Mouse (Mus musculus): ENCODE data around the gene Mctp2.

Gene Mctp2

DNA sequence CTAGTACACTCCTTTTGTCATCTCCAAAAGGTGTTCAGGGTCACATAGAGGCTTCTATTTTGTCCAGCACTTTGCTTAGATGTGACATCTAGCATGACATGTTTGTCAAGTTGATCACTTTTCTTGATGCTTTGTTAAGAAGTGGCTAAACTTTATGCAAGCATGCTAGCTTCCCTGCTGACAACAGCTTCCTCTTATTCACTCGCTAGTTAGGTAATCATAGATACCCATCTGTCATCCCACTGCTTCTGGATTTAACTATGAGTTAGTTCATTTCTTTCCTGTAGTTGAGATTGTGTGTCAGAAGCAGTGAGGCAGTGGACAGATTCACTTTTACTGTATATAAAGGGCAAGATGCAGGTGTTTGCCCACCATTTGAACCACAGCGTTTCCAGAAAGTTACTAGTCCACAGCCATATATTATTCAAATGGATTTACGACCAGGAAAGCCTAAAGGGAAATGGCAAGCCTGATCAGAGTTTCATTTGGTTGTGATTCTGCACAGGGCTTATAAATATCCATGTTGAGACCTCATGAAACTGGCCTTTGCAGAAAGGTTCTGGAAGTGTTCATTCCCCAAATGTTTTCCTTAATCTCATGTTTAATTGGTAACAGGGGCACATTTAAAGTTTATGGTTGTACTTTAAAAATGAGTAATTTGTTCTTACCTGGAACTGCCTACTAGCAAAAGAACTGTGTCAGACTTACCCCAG, 216.8 kb downstream of the Mctp2 start:
- no peak for DNase-seq (ENCODE audit: low spot score)

DNA sequence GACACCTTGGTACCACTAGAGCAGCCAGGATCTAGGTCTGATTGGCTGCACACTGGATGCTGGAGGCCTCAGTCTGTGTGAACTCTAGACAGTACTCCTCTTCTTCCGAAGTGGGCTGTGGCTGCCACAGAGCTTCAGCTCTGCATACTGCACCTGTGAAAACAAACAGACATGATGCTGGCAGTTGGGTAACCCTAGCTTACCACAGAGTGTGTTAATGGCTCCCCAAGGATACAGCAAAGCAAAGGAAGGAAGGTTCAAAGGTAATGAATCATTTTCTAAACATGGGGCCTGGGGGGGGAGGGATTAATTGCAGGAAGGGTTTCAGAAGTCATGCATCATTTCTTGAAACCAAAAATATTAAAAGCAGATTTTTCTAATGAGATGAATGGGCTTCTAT, 225.7 kb downstream of the Mctp2 start:
- DNase-seq (ENCODE audit: low spot score): no peak

DNA sequence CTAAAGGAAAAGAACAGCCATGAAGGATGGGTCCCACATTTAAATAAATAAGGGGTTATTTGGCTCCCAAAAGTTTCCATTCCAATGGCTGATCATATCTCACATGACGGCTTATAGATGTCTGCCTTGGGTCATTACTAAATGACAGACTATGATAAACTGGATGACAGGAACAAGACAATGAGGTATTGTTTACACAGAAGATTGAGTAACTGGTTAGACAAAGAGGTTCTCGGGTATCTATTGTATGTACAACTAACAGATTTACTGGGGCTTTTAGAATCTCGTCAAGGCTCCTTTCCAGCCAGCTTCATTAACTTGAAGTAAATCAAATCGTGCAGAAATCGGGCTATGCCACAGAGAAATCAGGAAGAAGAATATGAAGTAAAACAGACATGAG, 227.5 kb downstream of the Mctp2 start:
- DNase-seq (ENCODE audit: low spot score): no peak

DNA sequence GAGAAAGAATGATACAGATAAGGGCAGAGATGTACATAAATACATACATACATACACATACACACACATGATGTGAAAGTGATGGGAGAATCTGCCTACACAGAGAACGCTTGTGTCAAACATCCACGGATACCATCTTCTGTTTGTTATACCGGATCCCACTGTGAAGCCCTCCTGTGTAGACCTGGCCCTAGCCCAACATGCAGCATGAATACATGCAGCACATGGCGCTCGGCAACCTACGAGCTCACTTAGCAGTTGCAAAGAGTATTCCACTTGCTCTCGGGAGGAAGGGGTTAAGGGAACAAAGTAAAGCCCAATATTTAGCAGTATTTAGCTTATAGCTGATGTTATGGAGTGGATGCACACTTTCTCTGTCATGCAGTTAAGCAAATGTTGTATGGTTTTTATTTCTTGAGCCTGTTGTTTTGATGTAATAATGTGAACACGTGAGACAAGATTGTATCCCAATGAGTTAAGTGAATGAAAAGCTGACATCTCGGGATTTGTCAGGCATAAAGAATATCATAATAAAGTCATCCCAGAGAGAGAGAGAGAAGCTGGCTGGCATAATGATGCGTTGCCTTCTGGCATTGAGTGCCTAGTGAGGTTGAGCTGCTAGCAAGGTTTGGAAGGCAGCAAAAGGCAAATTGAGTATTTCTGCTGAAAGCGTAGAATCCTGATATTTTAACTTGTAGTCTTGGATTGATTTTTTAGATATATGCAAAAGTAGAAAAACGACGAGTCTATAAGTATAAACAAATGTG, 234.8 kb downstream of the Mctp2 start:
- no peak for DNase-seq (ENCODE audit: low spot score)

DNA sequence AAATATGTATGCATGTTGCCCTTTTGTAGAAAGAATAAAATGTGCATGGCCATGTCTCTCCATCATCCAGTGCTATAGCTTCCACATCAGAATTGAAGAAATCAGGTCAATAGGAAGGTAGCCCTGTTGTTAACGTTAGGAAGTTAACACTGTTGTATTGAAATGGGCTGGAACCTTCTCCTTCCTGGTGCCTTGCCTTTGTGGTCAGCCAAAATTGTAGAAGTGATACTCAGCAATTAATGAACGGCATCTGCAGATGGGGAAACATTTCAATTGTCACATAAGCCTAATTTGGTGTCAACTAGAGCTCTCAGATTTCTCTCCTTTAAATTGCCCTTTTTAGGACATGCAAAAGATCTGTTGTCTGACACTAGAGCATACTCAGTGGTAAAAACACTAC, 238.0 kb downstream of the Mctp2 start:
- DNase-seq (ENCODE audit: low spot score): no peak

DNA sequence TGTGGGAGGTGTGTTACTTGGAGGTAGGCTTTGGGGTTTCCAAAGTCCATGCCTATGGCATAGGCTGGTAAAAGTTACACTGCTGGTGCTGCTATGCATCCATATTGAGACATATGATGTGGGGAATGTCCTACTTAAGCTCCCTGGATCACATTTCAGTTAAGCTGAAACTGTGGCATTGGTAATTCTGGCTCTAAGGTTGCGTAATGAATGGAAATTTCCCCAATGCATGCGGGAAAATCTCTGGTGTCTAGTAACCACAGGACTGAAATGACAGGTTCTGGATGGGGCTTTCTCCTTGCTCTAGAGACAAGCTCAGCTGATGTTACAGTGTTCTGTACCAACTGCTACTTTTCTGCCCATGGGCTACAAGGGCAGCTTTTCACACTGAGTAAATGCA, 240.1 kb downstream of the Mctp2 start:
- DNase-seq (ENCODE audit: low spot score): no peak

DNA sequence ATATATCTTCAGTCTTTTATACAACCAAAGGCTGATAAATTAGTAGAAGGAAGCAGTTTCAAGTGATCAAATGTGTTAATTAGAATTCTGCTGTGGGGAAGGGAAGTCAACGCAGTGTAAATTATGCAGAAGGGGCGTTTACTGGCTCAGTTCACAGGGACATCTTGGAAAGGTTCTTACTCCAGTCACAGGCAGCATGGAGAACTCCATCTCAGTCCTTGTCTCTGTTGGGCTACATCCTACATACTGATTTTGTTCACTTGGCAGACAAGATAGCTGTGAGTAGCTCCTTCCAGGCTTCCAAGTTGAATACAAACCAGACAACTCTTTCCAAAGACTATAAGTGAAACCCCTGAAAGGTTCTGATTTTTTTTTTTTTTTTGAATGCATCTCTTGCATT, 254.6 kb downstream of the Mctp2 start:
- DNase-seq (ENCODE audit: low spot score): no peak

DNA sequence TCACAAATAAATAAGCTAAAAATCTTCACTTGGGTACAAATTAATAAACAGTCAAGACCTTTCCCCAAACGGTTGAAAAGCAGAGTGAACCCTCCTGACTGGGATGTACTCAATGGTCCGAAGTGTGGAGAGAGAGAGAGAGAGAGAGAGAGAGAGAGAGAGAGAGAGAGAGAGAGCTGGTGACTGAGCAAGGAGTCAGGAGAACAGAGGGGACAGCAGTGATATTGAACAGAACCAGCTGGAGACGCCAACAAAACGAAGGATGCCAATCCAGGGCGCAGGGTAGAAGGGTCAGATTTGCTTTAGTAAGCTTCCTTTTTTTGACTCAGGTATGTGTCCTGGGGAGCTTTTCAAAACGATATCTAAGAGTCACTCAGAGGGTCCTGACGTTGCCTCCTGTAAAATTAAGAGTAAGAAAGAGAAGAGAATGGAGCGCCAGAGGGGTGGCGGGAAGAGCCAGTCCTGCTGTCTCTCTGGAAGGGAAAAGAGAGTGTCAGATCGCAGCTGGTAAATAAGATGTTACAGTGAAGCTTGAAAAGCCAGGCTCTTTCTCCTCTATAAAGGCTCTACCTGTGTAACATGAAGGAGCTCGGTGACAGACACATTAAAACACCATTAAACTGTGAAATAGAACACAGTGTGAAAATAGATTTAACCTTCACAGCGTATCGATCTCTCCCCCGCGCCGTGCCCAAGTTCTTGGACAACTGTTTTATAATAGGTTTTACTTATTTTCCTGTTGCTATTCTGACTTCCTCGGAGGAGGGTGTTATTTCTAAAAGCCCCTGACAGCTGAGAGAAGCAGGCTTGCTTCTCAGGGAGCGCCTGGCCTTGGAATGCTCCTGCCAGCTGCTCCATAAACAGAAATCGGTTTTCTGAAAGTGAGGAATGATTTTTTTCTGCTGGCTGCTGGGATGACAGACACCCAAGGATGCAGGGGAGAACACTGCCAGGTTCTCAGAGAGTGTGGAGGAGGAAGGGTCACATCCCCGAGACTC, 258.5 kb downstream of the Mctp2 start:
- DNase-seq (ENCODE audit: low spot score): no peak
